Mouse (Mus musculus) embryo, embryonic 9.5 days (tissue): Measurements from ENCODE around the gene Dlx4.

Experiments
- DNase-seq: peaks from one replicate; pipeline ENCODE4 v3.0.0-alpha.2; 2017; ENCODE audit errors: extremely low spot score

Dlx4 gene

DNA sequence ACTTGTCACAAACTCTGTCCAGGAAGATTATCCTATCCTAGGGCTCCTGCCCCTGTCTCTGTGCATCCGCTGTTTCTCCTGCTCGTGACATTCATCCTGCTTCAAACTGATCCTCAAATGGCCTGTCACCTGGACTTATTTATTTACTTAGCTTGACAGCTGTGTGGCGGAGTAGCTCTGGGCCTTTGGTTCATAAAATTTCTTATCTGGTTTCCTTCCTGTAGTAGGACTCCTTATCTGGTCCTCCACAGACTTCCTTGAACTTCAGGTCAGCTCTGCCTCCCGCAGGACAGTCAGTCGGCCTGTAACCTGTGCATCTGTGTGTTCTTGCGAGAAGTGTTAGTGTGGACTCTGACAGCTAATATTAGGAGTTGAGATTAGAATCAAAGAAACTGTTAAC, 41.8 kb downstream of the Dlx4 start:
- no peak for DNase-seq

DNA sequence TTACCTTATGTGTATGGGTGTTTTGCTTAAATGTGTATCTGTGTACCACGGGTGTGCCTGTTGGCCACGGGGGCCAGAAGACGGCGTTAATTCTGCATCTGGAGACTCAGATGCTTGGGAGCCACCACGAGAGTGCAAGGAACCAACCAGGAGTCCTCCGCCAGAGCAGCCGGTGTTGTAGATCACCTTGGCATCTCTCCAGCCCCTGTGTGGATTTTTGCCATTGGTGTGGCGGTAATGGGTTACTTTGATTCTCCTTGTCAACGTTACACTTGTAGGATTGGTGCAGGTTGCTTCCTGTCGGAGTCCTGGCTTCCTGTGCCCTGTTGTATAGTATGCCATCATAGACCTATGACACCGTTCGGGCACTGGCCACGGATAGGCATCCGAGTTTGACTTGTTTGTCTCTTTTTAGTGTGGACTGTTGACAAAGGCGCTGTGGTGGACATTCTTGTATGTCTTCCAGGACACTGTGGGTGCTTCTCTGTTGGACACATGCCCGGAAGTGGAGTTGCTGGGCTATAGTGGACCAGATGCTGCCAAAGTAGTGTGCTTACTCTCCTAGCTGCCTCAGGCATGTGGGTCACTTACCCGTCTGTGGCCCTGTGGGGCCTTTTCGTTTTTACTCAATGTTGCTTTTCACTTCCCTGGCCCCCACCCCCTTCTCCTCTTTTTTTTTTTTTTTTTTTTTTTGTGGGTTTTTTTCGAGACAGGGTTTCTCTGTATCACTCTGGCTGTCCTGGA, 43.7 kb downstream of the Dlx4 start:
- no peak for DNase-seq

DNA sequence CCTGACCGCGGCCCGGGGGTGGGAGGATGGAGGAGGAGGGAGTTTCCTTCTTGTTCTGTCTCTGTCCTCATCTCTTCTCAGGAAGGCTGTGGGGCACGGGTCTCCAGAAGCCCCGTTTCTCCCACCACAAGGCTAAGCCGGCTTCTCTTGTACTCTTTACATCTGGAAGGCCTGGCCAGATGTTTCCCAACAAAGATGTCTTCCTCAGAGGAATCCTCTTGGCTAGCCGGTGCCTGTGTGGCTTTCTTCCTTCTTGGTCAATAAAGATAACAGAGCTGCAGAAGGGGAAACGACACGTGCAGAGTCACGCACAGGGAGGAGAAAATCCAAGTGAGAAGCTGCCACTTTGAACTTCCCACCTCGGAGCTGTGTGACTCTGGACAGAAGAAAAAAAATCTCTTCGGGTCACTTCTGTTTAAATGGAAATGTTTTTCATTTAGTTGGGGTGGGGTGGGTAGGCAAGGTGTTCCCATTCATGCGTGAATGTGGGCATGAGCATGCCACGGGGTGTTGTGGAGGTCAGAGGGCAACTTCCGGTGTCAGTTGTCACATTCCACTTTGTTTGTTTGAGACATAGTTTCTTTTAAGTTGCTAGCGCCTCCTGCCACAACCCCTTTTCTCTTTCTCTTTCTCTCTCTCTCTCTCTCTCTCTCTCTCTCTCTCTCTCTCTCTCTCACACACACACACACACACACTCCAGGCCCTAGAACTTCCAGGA, 44.8 kb downstream of the Dlx4 start:
- peak; percentile 47 for DNase-seq

DNA sequence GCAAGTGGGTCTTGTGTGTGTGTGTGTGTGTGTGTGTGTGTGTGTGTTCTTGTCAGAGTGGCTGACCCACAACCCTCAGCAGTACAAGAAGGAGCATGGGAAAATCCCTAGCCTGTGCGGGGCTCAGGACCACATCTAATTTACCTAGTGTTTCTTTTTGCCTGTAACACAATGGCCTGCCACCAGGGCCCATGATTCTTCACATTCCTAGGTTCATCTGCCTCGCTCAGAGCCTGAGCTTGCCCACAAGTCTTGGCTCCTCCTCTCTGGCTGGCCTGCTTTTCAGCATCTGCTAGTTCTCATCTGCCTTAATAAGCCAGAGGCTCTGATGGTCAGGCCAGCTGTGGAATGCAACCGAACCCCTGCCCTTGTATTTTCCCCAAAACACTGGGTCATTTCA, 45.7 kb downstream of the Dlx4 start:
- peak; percentile 47 for DNase-seq

DNA sequence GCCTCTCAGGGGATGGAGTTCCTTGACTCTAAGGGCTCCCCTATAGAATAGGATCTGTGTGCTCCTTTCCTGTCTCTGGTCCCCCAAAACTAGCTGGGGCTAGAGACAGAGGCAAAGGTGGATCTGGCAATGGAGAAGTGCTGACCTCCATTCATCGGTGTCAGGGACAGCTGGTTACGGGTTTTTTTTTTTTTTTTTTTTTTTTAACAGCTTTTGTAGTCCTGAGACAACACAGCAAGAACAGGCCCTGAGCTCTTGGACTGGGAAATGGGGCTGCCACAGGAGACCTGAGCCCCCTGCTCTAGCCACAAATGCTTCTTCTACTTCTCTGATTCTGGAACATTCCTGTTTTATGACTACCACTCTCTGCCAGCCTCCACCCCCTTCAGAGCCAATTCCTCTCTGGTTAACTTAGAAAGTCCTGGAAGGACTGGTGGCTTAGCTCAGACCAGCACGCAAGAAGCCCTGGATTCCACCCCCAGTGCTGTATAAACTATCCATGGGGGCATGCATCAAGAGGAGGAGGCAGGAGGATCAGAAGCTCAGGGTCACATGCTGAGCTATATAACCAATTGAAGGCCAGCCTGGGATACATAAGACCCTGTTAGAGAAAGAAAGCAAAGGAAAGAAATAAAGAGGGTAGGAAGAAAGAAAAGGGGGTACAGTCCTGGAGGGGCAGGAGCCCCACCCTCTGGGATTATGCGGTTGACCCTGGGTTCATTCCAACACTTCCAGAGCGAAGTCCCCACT, 47.5 kb downstream of the Dlx4 start:
- DNase-seq = no peak

DNA sequence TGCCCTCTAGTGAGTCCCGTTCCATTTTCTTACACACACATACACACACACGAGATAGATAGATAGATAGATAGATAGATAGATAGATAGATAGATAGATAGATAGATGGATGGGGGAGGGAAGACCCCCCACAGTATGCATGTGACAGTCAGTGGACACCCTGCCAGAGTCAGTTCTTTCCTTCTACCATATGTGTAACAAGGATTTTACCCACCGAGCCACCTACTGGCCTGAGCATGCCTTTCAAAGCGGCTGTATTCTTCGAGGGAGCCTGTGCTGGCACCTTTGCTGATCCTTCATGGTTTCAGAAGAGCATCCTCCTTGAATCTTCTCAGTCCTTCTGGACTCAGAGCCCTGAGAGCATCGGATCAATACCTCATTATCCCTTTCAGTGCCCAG, 48.2 kb downstream of the Dlx4 start:
- DNase-seq = no peak

DNA sequence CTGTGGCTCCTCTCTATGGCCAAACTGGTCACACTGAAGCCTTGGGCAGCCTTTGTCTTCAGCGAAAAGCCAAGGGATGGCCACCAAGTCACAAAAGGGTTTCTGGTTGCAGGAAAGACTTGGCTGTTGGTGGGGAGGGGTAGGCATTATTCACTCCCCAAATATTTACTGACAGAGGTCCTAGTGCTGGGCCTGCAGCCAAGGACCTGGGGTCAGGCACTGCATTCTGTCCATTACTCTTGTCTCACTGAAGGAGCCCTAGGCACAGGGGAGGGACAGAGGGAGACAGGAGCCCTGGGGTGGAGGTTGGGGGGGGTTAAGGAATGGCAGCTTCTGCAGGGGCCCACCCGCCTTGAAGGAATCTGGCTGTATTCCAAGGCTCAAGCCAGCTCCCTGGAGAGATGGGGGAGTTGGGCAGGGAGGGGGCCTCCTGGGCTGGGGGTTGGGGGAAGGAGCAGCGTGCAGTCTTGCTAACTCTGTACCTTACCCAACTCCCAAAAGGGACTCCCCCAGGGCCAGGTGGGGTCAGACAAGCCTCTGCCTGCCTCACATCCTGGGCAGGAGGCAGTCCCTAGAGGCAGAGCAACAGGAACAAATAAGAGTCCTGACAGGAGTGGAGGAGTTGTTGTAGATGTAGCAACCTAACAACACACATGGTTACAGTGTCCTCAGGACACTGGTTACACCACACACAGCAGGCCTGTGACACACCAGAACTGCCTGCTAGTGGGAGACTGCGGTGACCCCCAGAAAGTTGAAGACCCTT, 49.3 kb downstream of the Dlx4 start:
- DNase-seq = no peak

DNA sequence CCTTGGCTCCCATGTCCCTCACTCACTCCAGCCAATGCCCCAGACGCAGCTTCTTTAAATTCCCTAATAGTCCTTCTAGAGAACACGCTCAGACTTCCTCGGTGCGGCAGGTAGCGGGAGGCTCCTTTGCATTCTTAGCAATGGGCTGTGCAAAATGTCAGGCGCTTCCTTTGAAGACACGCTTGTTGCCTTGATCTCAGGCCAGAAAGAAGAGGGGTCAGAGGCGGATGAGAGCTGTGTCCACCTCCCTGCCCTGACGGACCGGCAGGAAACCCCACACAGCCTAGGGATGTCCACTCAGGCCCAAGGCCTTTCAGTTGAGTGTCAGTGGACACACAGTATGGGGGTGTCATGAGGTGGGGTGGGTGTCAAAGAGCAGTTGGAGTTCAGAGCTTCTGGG, 50.5 kb downstream of the Dlx4 start:
- no peak for DNase-seq

DNA sequence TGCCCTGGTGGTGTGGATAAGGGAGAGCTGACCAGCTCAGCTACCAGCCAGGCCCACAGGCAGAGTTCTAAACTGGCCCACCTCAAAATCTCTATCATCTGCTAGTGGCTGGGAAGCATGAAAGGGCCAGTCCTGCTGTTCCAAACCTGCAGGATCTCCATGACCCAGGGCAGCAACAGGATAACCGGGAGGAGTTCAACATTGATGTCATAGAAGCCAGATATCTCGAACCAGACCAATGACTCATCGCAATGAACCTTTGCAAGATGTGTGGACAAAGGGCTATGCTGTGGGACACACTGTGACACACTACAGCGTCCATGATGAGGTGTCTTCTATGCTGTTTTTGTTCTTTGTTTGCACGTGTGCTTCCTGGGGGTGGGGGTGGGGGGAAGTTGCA, 53.0 kb downstream of the Dlx4 start:
- no peak for DNase-seq
